Mouse (Mus musculus) megakaryocyte, adult 5-6 weeks (primary cell): ENCODE measurements at regions not wholly inside any gene's neighbourhood (a gene's known extent, or its start where the extent isn't known, plus 50 kb on each side); places are given as distances from the start of the nearest gene placed in this dataset.

Experiments
- ATAC-seq: 2 replicates; pipeline ENCODE4 v1.8.0; 2016; ENCODE audit warnings: mild to moderate bottlenecking, inconsistent platforms; ENCODE audit not compliant: poor library complexity, severe bottlenecking

DNA sequence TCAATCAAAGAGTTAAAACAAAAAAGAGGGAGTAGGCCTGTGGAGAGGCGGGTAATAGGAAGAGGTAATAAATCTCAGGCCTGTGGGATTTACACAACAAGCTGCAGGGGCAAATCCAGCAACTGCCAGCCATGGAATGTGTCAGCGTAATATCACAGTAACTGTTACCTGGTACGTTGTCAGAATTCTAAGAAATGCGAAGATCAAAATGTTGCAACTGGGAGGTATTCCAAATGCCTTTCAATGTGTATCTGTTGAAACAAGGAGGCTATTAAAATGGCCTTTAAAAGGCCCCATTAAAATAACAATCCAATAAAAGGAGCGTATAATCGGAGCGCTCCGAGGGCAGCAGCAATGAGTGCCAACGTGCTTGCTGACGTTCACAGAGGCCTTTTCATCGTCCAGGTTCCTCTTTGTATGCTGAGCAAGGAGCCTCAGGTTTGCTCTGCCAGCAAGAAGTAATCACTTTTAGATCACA lies 205.7 kb upstream of the Hhip start:
- ATAC-seq: peak; percentile 34

DNA sequence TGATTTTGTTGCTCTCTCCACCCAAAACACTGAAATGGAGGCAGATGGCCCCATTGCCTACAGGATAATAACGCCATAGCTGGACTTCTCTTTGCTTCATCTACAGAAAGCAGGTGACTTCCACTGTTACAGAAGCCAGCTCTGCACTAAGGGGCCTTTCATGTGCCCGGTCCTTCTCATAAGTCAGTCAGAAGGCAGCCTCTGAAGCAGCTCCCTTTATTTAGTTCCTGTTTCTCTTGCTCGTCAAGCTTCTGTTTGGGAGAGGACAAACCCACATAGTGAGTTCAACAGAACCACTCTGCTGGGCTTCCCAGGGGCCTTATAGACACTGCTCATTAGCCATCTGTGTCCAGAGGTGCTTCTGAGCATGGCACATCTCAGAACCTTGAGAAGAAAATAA lies 205.1 kb upstream of the Hhip start:
- peak; percentile 51 for ATAC-seq

DNA sequence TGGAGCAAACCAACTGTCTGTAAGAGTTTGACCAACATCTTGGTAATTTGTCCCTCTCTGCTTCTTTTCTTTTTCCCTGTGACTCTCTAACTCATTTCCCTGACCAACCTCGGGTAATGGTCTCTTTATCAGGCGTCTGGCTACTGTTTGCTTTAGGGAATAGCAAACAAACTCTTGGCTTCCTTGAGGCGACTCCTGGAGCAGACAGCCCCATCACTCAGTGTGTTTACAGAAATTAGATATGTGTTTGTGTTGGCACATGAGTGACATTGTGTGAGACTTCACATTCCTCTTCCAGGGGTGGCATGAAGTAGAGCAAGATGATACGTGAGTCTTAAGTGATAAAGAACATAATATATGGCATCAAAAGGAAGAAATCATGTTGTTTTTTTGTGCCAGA lies 195.7 kb upstream of the Hhip start:
- ATAC-seq: no peak

DNA sequence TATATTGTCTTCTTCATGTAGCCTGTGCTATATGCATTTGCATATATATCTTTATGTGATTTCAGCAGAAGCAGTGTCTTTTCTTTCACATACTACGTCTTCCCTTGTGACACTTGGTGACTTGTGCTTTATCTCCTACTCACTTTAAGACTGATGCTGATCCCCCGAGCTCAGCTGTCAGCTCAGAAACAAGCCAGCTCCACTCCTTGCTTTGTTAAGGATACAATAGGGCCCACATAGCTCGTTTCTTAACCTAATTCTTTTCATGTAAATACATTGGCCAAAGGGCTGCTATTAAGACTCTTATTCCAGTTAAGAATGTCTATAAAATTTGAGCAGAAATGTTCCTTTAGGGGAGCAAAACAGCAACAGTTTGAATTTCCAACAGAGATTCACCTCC lies 193.8 kb upstream of the Hhip start:
- ATAC-seq: no peak

DNA sequence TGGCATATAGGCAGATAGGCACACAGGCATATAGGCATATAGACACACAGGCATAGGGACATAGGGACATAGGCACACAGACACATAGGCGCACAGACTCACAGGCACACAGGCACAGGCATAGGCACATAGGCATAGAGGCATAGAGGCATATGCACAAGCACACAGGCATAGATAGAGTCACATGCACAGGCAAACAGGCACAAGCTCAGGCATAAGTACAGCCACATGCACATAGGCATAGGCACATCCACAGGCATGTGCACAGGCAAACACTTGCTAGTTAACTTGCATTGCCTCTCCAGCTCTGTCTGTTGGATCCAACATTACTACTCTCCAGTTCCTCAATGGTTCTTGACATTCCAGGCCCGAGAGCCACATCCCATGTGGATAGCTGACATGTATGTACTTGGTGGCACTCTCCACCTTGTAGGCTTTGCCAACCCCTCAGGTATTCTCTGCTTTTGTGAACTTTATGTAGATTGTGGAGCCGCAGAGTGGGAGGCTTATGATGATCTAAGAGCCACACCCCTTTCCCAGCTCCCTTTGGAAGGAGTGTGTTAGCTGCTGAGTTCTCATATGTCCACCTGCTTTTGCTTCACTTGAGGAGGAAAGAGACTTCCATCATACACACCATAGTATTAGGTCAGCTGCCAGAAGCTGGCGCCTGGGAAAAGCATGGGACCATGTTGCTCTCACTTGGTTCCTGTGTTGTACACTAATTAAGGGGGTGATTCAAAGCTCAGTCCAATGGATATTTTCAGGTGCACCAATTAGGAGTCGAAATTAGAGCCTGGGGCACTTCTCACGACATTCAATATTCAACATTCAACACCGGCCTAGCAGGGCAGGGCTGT lies 192.7 kb upstream of the Hhip start:
- ATAC-seq: no peak

DNA sequence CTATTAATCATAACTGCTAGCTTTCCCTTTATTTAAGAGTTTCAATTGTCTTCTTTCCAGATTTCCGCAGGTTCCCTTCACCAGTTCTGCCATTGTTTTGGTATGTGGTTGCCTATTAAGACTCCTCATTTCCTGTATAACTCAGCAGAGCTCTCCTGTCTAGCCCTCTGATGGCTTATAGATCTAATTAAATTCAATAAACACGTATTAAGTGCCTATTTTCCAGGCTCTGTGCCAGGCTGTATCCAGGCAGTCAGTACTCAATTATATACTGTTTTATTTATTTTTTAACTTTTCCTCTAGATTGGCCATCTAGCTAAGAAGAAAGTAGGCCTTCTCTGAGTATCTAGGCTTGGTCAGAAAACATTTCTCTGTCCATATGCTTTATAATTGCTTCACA lies 192.0 kb upstream of the Hhip start:
- no peak for ATAC-seq

DNA sequence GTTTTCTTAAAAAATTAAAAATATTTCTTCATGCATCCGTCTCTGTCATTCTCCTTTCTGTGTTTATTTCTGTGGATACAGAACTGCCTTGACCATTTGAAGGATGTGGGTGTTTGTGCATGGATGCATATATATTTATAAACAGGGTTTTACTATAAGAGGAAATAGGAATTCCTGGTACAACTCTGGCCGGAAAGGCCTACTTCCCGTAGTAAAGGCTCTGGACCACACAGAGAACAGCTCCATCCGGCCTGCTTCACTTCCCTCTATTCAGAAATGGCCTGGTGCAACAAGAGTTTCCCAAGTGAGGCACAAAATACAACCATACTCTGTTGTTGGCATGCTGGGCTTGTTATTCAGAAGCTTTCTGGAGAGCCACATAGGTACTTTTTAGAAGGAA lies 182.1 kb upstream of the Hhip start:
- peak; percentile 90 for ATAC-seq

DNA sequence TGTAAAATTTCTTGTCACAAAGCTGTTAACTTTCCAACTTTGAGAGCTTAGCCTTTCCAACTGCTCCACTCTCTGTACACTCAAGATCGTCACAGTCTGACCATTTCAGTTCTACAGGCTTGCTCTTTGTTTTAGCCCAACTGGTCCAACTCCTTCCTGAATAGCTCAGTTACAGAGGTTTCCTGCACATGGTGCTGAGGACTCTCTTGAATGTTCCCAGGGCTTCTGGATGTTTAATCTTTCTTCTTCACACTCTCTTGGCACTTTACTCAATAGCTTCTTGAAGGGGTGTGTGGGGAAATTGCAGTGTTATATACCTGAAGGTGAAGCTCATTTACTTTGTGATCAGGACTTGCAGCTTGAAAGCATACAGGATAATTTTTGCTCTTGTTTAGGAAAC lies 152.6 kb upstream of the Hhip start:
- ATAC-seq: no peak

DNA sequence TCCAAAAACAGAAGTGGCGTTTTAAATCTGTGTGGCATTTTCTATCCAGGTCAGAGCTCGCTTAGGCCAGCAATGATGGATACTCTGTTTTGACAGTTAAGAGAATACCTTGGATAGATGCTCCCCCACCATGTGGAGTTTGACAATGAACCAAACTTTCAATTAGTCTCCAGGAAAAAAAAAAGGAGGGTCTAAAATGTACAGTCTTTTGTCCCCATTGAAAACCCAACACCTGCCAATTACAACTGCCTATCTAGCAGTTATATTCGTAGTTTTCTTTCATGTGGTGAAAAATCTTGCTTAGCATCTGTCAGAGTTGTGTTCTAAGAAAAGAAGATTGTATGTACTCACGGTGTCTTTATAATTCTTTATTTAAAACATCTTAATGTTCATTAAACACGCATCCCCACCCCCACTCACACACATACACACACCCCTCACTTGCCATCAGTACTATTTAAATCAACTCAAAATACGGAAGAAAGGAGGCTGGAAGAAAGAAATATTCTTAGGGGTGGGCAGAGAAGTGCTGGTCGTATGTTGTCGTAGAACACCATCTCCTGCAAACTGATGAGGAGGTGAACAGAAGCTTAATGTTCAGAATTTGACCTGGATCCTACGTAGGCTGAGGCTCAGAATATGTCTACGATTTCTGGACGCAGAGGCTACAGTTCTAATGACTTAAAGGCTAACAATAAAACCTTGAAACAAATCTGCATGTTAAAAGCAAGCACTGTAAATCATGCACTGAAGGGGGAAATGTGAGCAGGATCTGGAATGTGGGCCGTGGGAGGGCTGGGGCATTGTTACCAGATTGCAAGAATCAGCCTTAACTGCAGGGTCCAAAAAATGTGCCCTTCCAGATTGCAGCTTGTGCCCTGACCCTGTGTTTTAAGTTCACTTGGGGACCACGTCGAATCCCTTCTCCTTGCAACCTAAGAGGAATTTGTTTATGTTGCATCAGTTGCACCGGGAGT lies 147.2 kb upstream of the Hhip start:
- ATAC-seq: no peak; the same call in 1 of the 2 replicates

DNA sequence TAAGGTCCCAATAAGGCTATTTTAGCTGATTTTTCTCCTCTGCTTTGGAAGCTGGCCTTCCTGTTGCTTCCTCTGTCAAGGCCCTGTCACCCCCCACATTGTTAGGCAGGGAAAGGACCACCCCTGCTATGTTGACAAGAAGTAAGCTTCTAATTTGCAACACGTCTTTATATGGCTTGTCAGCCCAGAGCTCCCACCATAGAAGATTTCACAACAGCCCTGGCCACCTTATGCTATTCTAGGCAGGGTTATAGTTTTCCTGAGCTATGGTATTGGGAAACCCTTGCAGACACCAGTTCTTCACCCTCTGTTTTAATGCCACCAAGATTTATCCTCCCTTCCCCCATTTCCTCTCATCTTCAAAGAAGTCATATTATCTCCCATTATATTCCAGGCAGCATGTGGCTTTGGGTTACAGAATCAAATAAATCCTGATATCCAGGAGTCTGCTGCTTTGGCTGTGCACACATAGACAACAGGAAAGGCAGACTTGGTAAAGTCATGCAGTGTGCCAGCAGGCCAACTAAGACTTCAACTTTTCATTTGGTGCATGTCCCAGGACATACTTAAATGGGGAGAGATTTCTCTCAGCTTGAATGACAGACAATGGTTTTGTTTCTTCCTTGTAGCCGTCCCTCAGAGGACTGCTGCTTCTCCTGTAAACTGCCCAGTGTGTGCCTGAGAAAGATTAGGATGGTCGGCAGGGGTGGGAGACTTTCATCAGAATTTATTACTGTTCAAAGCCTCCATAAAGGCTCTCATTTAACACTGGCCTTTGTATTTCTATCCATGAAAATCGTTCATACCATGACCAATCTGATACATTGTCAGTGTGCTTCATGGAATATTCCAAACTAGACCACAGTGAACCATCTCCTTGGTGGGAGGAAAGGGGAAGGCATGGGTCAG lies 146.2 kb upstream of the Hhip start:
- ATAC-seq: peak; percentile 38; the same call in 1 of the 2 replicates

DNA sequence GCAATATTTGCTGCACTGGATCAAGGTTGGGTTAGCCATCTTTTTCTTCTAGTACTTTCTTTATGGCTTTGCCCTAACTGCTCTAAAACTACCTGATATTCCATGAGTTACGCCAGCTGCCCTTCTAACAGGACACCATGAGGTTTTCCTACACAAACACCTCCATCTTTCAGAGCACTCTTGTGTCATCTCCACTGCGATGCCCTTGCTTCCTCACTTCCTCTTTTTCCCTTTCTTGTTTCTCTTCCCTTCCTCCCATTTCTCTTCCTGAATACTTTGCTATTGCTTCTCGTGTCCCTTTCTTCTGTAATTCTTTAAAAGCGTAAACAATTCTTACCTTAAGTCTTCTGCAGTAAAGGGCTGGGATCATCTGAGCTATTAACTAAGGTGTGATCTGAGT lies 139.9 kb upstream of the Hhip start:
- ATAC-seq: peak; percentile 57

DNA sequence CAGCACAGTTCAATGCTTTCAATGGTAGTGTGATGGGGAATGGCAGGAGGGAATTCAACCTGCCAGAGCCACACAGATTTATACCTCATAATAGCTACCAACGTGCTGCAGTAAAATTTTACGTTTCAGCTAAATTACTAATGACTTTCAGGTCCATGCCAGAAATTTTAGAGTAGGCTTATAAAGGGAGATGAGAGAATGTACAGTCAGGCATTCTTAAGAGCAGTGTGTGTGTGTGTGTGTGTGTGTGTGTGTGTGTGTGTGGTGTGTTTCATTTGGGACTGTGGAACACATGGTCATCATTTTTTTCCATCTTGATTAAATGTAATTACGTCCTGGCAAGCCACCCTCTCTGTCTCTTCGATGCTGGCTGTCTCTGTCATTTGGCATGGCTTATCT lies 132.7 kb upstream of the Hhip start:
- ATAC-seq: no peak

DNA sequence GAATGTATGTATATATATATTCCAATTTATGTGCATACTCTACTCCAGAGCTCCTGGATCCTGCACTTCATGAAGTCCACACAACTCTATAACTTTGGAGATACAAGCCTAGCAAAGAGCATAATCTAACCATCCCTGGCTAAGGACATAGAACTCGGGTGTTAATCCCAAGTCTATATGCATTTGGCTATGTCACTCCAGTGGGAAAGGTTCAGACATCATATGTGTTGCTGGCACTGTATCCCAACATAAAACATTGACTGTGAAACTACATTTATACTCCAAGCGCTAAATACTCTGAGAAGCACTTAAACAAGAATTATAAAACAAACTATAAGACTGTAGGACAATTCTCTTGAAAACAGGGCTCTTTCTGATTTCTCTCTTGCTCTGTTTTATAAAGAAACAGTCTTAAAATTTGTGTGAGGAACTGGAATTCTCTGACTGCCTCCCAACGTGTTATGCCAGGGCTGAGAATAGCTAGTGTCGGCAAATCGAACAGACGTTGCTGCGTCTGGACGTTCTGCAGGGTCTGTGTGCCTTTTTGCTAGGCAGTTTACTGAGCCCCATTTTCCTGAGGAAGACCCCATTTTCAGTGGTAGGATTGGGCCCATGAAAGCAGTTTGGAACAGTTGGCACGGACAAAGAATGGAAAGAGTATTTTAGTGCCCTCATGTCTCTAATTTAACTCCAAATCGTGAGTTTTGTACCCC lies 132.1 kb upstream of the Hhip start:
- no peak for ATAC-seq

DNA sequence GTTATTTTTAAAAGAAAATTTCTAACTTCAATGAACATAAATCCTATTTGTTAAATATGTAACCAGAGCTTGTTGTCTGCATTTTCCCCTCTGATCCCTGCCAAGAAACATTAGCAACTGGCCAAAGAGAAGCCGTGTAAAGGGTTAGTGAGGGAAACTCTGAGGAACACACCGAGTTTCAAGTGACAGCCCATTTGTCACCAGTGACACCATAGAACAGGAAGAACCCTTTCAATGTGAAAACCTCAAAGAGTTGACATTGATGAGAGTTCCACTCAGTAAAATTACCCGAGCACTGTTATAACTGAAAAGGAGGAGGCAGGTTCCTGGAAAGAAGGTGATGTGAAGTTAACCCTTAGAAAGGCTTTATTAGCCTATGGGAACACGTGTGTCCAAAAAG lies 127.5 kb upstream of the Hhip start:
- ATAC-seq: no peak

DNA sequence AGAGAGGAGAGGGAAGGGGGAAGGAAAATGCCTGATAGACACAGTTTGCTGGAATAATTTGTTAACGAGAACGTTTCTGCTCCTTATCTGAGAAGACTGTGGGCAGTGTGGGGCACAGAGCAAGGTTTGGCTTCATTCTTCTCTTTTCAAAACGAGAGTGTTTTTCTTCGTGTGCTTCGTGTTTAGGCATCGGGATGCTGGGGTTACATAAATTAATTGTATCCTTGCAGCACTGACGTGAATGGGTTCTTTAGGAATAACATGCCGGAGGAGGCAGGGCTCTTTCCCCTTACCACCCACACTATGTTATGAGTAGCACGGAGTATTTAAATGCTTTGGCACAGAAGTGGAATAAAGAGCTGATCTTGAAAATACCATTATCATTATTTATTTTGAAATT lies 110.9 kb upstream of the Hhip start:
- ATAC-seq: no peak

DNA sequence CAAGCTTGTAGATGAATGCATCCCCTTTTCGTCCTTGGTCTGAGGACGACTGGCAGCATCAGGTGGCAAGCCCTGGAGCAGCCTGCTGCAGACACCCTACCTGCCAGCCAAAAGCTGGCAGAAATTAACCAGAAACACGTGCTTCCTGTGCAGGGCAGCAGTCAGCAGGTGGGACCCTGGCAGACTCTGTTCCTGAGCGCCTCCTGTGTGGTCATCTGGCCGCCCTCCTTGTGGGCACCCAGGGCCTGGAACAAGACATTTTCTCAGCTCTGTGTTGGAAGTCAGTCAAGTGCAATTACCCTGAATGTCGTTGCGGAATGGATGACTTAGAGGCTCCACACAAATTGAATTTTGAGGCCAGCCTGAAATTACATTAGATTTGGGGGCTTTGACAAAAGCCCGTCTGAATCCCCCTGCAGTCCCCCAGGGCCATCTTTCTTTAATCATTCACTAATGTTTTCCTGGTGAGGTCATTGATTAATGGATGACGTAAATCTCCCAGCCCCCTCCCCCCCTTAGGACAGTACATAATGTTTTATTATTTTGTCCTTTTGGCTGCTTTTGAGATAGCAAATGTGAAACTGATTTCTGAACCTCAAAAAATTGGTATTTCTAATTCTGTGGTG lies 91.8 kb upstream of the Hhip start:
- no peak for ATAC-seq

DNA sequence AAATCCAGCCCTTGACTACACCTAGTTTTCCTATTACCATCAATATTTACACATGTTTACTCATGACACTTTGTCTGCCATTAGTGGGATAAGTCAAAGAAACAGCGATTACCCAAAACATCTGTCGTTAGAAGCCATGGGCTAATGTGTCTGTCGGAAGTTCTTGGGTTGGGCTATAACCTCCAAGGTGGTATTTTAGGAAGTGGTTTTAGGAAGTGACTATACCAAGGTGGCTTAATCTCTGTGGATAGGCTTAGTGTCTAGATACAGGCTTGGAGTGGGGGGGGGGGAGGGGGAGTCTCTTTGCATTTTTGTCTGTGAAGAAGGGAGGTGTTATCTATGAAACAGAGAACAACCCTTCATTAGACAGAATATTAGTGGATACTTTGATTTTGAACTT lies 90.1 kb upstream of the Hhip start:
- ATAC-seq: peak; percentile 91

DNA sequence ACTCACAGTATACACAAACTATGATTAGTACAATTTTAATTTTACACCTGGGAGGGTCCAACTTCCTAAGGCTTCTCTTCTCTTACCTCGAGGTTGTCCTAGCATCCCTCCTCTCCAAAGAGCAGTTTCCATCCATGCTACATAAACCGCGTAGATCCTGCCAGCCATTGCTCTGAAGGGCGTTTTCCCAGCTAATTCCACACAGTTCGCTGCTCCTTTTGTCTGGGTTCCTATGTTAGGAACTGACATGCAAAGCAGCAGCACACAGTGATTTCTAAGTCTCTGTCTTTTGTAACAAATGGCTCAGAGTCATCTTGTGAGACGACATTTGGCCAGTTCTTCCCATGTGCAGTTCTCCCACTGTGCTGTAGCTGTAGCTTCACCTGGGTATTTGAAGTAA lies 80.7 kb upstream of the Hhip start:
- ATAC-seq: no peak

DNA sequence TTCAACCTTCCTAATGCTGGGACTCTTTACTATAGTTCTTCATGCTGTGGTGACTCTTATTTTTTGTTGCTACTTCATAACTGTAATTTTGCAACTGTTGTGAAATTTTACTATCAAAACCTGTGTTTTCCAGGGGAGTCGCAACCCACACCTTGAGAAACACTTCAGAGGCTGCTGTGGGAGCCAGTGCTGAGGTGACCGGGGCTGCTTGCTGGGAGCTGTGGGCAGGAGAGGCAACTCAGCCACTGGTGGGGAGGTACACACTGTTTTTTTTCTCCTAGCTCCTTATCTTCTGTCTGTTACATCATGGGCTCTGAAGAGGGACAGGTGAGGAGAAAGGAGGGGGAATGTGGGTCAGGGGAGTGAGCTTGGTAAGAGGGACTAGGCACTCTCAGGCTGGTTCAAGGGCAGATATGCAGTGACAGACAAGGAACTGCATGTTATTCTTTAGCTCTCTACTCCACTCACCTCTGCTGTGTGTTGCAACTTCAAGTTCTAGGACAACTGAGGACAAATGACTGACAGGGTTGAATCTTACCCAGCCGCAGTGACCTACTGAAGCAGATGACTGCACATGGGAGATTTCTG lies 62.7 kb upstream of the Hhip start:
- peak; percentile 74 for ATAC-seq
